Mouse (Mus musculus): ENCODE results near the gene Casq2.
"Not testable (repeated sequence)": the region's sequence is repeated elsewhere in the genome, so short reads cannot be mapped to it uniquely, and the experiment has no call there.

The Casq2 gene

DNA sequence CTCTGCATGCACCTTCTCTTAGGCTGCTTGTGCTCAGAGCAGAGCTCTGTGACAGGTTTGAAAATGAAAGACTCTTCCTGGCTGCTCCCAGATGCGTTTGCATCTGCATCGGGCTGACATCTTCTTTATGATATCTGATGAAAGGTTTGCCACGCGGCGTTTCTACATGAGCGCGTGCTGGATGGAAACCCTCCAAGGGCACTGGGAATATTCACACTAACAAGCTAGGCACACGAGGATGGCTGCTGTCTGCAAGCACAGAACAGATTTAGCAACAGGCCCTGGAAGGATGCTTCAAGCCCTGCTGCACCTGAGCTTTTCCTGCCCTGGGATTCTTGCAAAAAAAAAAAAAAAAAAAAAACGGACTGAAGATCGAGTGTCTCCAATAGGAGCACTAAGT lies 50.9 kb downstream of the Casq2 start:
- no peak for DNase-seq

DNA sequence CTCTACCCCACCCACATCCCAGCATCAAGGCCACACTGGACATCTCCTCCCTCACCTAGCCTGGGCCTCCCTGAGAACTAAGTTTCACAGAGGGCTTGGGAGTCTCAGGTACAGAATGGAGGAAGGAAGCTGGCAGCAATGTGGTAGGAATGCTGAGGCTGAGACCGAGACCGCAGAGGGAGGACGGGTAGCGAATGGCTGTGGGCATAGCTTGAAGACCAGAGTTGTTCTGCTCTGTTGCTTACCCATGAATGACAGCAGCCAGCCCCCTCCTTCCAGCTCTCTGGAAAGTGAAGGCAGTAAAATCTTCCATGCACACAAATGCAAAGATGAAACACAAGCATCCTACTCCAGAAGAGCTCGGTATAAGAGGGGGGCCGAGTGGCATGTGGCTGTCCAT lies 52.7 kb downstream of the Casq2 start:
- no peak for DNase-seq

DNA sequence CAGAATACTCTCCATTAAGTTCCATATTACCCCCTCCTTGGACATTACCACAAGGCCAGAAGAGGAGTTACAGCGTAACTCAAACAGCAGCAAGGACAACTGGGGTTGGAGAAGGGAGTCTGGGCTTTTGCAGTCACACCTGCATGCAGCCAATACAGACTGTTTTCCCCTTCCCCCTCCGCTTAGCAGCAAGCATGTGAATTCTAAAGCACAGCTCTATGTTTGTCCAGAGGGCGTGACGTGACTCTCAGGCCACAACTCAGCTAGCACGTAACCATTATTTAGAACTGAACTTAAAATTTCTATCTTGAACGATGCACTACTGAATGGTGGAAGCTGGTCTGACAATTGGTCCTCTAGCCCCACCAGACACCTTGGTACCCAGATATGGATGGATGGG lies 54.4 kb downstream of the Casq2 start:
- no peak for DNase-seq

DNA sequence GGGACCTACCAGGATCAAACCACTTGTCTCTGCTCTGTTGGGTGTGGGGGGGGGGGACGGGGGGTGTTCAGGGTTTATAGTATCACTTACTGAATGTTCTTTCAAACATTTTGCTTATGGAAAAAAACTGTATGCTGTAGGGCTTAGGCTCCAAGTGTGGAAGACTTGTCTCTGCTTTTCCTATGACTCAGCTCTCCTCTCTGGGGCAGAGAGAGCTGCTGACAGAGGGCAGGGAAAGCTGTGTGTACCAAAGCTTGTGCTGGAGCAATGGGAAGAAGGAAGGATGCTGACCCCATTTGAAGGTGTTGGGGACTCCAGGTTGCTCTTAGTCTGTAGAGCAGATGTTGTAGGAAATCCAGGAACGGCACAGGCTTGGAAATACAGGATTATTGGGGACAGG lies 55.2 kb downstream of the Casq2 start:
- DNase-seq = no peak

DNA sequence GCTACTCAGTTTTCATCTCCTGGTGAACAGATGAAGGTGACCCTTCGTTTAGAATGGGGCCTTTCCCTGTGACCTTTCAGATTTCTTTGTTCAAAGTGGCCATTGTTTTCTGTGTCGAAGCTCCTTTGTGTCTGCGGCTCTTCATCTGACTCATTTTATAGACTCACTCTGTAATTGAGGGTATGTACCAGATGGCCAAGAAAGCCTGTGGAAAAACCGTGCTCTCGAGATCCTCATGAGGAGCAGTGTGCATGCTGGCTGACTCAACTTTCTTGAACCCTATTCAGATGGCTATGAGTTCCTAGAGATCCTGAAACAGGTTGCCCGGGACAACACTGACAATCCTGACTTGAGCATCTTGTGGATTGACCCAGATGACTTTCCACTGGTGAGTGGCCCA lies 55.7 kb downstream of the Casq2 start:
- DNase-seq = no peak

DNA sequence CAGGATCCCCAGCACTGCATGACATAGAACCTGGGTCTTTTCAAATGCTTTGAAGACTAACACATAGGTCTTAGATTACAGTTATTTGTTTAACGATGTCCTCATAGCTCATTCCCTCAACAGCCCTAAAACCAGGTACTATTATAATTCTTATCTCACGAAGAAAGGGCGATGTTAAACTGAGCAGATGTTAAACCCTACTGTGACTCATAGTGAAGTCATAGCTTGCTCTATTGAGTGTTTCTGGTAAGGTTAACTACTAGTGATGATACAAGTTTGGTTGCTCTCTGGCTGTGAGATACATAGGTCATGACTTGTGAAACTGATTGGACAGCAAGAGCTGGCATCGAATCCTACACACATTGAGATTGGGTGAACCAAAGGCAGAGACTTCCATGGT lies 56.7 kb downstream of the Casq2 start:
- no peak for DNase-seq

DNA sequence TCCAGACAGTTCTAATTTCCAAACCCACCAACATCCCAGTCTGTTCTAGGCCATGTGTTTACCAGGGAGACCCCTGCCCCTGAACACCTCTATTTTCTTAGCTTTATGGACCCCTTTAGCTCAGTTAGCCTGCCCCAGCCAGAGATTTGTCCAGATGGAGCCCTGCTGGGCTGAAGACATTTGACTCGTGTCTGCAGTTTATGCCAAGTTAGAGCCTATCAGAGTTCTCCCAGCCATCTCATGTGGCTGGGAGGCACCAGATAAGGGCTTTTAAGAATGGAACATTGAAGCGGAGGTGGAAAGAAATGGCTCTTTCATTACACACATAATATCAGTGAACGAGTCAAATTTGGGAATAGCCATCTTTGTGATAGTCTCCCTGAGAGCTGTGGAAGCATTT lies 57.3 kb downstream of the Casq2 start:
- DNase-seq = no peak

DNA sequence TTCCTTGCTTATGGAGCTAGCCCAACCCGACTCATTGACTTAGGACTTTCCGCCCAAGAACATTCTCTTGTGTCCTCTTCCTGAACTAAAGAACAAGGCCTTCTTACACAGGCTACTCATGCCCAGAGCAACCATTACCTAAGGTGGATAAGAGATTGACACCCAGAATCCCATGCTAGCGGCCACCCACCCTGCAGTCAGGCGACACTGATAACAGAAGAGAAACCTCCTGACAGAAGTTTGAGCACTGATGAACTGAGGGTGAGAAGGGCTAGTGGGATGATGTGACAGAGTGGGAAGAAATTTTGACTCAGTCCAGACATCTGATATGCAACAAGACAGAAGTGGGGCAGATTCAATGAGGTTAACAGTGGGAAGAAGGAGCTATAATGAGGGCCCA lies 58.2 kb downstream of the Casq2 start:
- no peak for DNase-seq

DNA sequence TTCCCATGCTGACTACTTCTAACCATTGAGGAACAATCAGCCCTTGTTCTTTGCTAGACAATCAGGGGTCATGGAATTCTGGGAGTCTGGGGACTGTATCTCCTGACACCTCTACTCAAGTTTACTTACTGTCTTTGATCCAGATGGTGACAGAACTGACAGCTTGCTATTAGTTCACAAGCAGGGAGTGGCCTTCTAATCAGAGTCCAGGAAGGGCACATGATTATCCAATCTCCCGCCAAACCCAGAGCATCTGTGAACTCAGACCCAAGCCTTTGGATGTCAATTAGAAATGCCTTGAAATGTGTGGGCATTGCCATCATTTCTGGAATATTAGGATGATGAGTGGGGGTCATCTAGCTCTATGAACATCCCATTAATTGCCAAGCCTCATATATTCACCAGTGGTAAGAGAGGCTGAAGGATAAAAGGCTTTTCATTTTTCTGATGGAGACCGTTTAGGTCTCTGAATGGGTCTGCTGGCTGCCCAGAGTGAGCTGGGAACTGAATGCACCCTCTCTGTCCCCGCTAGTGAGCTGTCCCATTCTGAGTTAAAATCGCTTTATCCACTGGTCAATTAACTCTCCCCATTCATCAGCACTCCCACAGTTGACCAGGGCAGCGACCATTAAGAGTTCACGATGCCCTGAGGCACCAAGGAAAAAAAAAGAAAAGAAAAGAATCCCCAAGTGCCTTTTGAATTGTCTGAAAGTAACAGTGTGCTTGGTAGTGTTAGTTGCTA lies 59.6 kb downstream of the Casq2 start:
- no peak for DNase-seq

DNA sequence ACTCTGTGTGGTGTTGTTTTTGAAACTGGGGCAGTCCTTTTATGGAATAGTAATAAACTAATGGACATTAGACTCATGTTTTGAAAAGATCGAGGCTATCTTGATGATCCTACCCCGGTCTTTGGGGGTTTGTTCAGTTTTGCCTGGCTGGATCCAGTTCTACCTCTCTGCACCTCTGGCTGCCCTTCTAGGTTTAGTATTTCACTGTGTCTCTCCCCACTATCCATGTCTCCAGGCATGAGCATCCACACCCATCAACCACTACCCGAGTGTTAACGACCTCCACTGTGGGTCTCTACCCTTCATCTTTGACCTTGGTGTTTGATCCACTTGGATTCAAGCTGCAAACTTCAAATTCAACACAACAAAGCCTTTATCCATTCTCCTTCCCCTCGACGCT lies 60.2 kb downstream of the Casq2 start:
- DNase-seq = no peak

DNA sequence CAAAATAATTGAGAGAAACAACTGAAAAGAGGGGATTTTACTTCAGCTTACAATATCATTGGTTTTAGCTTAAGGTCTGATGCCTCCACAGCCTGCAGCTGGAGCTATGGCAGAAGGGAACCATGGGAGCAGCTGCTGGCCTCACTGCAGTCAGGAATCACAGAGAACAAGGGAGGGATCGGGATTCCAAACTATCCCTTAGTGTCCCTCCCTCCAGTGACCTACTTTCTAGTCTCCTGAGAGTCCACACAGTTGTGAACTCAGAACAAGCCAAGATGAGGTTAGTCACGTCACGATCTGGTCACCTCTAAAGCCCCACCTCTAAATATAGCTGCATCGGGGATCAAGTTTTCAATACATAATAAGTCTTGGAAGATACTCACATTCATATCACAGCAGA lies 61.0 kb downstream of the Casq2 start:
- no peak for DNase-seq

DNA sequence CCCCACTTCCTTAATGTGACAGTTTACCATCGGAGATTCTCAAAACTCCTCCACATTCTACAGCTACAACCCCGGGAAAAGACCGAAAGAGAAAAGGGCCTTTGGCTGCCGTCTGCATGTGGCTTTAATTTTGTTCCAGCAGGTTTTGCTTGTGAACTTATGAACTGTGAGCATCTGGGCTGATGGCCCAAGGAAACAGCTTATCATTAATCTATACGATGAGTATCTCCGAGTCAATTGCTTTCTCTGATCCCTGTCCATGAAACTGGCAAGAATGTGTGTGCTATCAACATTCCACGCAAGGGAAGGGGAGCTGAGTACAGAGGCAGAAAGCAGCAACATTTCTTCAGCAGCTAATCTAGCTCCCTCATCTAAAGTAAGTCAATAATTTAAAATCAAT lies 63.7 kb downstream of the Casq2 start:
- no peak for DNase-seq

DNA sequence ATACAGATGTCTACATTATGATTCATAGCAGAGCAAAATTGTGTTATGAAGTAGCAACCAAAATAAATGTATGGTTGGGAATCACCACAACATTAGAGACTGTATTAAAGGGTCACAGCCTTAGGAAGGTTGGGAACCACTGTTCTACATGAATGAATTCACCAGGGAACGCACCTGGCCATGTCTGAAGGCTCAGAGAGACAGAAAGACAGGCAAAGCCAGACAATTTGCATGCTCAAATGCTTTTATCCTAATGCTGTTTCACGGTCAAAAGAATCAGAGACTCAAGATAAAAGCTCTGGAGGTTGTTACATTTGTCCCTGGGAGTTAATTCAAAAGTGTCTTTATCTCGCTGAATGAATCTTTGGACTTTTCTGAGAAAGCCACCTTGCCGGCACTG lies 65.6 kb downstream of the Casq2 start:
- DNase-seq = no peak

DNA sequence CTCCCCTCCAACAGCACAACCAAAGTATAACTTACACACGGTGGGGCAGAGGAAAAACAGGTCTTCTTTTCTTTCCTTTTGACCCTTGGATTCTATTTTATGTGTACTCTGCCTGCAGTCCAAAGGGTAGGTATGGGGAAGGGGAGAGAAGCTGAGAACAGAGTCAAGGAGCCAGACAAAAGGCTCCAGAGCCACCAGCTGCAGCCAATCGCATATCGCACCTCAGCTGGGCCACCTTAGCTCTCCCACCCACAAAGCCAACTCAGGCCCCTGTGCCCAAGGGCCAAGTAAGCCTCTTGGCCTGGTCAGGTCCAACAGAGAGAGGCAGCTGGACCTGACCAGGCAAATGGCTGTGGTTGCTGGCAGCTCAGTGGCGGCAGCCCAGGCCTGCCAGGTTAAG lies 66.3 kb downstream of the Casq2 start:
- DNase-seq = no peak

DNA sequence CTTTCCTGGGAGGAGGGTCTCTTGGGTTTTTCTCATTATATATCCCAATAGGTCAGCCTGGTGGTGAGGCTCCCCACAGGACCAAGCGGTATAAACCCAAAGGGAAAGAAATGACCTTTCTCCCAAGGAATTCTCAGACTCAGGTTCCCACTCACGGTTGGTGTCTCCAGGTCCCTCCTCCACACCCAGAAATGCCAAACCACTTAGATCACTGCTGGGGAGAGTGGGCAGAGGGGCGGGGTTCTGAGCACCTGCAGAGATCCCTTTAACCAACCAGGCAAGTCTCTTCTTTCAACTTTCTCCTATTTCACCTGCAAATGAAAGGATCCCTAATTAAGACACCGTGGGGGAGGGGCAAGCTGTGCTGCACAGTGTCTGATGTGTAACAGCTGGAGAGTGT lies 66.7 kb downstream of the Casq2 start:
- peak; percentile 52 to 74 for DNase-seq

DNA sequence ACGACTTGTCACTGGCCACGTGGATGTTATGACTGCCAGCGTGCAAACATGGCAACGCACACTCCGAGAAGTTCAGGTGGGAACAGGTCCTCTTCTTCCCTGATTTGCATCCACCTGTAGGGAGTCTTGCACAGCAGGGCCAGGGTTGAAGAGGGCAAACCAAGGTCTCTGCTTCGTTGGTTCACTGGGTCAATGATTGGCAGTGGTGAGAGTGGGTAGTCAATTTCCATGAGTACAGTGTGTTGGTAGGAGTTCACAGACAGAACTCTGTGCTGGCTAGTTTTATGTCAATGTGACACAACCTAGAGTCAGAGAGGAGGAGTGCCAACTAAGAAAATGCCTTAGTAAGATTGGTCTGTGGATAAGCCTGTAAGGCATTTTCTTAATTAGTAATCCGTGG lies 67.9 kb downstream of the Casq2 start:
- DNase-seq = no peak

DNA sequence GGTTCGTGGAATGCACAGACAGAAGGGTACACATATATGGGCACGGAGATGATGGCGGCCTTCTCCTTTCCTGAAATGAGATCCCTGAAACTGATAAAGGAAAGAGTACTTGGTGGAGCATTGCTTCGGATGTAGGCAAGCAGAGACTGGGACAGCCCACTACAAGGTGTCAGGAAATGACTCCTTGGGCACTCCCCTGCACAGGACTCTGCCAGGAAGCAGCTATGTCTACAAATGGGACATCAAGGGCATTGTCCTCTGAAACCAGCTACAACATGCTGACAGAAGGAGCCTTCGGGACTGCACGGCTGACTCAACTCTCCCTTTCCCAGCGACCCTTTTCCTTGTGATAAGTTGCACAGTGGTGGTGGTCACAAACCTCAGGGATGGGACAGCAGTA lies 70.5 kb downstream of the Casq2 start:
- no peak for DNase-seq

DNA sequence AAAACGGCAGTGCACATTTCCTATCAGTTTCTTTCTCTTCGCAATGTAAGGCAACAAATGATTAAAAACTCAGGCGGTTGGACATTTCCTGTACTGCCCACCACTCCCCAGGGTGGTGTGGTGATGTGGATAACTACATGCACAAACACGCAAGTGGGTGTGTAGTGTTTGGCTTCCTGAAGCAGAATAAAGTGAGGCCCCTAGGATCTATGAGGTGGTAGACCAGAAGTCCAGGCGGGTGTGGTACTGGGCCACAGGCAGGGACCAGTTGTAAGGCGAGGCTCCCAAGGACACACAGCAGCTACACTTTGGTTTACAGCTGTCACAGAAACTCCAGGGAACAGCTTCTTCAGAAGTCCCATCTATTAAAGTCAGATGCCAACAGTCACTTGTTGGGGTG lies 71.4 kb downstream of the Casq2 start:
- no peak for DNase-seq

DNA sequence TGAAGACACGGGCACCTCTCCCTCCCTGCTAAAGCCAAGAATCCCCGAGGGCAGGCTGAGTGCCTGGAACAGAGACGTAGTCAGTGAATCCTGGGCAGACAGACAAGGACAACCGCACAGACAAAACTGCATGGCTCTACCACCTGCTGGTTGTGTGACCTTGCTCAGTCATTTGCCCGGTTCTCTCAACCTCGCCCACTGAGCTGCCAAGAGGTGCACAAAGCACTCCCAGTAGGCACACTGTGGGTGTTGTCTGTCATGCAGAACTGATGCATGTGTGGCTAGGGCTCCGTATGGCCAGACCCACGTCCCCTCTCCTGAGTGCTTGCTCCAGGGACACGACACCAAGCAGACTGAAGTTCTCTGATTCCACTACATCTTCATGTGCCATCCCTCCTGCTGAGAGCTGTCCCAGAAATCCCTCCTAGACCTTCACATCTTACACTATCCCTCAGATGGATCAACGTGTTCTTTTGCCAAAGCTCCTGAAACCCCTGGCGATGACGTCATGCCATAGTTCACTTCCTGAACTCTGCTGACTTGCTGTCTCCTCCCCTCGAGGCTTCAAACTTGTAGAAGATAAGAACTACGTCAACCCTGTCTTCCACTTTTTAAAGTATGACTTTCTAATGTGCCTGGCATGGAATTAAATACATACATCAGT lies 72.7 kb downstream of the Casq2 start:
- no peak for DNase-seq

DNA sequence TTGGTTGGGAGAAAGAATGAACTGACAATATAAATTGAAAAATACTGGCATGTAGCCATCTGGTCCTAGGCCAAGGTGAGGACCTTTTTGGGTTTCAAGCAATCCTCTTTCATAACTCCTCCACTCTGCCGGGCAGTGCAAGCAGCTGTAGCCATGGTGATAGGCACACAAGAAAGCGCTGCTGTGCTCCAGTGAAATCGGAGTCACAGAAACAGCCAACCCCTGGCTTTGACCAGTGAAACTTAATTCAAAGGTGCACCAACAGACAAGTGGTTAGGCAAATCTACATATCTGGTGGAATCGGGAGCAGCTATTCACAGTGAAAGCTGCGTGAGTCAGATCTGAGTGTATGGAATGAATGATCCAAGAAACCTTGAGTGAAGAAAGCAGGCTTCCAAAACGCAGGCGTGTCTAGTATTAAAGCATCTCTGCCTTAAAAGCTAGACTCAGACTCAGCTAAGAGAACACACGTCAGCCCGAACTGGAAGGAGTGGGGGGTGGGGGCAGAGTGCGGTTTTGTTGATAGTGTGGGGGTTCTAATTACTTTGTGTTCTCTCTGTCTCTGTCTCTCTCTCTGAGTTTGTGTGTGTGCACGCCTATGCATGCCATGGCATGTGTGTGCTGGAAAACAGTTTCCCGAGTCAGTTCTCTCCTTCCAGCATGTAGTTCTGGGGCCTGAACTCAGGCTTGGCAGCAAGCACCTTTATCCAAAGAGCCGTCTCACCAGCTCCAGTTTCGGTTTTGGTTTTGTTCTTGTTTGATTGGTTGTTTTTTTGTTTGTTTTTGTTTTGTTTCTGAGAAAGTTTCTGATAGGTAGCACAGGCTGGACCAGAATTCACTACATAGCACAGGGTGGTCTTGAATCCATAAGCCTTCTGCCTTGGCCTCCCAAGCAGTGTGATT lies 73.5 kb downstream of the Casq2 start:
- peak; percentile 68 to 80 for DNase-seq

DNA sequence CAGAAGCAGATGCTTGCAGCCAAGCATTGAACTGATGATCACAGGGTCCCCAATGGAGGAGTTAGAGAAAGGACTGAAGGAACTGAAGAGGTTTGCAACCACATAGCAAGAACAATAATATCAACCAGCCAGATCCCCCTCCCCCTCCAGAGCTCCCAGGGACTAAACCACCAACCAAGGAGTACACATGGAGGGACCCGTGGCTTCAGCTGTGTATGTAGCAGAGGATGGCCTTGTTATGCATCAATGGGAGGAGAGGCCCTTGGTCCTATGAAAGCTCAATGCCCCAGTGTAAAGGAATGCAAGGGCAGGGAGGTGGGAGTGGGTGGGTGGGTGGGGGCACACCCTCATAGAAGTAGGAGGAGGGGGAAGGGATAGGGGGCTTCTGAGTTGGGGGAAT lies 77.6 kb downstream of the Casq2 start:
- DNase-seq = not testable (repeated sequence)

DNA sequence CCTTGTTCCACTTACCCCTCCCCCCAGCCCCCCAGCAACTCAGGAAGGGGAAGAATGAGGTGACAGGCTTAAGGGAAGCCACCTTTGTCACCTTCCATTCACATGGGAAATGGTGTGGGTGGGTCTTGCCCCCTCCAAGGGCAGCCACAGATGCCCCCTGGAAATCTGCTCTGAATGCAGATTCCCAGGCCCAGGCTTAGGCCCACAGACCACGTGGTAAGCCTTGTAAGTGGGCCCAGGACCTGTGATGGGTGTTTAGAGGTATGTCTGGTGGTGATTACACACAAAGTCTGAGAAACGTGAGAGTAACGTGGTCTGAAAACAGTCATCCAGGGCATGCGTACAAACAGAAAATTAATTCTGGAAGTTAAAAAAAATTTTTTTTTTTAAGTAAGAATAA lies 78.7 kb downstream of the Casq2 start:
- DNase-seq = no peak

DNA sequence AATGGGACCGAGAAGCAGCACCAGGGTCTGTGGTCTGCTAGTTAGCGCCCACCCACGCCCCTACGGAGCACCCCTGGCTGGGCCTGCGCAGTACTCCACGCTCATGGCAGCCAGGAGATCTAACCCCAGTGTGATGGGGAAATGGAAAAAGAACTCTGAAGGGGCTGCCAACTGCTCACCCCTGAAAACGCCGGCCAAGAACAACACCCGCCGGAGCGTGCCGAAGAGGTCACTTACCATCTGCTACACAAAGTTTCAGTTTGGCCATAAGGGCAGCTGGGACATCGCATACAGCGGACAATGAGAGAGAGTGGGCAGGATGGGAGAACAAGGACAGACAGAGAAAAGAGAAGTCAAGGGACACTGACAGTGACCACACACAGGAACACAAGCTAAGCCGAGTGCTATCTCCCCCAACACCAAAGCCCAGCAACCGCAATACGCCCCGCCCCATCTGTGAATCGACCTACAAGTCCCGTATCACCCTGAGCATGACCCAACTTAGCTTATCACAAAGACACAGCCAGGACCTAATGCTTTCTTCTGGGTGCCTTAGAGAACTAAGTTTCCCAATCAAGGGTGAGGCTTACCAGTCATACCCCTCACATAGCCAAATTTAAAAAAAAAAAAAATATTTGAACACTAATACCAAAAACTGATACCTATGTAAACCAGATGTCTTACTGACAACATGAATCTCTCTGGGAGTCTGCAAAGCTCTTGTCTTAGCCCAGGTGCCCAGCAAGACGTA lies 79.5 kb downstream of the Casq2 start:
- no peak for DNase-seq

Measured in lung, adult 18-20 months (tissue).